Mouse (Mus musculus): ENCODE measurements around the gene Foxp1.

The Foxp1 gene

DNA sequence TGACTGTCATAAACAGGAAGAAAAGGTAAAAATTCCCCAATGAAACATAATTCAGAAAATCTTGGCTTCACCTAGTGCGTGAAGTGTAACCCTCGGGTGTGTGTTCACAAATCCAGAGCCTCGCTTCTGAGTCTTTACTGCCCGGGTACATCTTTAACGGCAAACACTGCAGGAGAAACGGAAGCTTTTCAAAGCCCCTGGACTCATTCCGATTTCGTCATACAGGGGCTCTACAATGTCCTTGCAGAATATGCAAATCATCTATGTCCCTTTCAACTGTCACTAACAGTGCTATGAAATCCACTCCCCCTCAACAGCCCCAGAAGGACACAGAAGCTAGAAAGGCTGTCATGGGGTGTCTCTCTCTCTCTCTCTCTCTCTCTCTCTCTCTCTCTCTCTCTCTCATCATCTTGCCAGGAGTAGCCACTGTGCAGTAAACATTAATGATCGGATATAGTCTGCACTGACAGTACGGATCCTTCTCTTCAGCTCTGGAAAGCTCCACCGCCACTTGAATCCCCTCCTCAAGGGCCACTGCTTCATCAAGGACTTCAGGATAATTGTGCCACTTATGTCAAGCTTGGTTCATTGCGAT lies 331.4 kb downstream of the Foxp1 start:
- DNase-seq (ENCODE audit: extremely low read depth, insufficient read length, low spot score) = no peak

DNA sequence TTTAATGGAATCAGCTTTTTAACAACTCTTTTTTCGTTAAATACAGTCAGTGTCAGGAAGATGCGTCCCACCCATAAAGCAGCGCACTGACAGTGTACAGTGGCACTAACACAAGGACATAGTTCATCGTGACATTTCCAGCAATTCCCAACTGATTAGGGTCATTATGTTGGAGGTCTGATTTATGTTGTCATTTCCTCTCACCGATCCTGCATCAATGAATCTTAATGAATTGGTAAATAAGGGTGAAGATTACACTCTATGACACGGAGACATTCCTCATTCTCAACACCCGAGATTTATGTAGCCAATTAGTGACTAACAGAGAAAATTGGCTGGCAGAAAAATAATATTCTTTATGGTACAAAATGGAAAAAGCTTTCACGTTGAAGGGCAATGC lies 332.6 kb downstream of the Foxp1 start:
- no peak for DNase-seq (ENCODE audit: extremely low read depth, insufficient read length, low spot score)

DNA sequence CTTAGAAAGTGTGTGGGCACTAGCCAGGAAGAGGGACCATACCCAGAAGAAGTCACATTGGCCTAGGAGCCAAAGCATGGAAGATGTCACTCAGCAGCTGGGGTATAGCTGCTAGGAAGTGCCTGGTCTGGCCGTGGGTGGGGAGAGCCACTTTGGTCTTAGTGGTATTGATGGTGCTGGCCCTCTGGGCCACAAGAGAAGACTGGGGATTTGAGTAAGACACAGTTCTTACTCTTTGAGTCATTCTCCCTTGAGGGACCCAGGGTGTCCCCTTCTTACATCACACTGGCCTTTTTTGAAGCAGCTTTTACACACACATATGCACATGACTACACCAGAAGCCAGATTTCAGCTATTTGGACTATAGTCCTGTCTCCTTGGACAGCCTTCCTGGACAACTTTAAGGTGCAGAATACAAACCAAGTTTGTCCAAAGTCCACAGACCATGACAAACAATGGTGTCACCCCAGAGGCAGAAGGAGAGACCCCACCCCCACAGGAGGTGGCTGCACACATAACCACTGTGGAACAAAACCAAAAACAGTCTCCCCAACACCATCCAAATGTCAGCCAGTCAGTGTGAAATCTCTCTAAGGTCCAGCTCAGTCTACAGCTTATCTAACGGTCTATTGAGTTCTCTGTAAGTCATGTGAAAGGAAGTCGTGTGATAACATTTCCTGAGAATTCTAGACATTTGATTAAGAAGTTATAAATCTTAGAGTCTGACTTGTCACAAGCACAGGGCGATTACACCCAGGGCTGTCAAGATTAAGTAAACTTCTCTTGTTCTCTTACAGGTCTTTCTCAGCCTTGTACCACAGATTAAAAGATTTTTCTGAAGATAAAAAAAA lies 333.9 kb downstream of the Foxp1 start:
- DNase-seq (ENCODE audit: extremely low read depth, insufficient read length, low spot score) = no peak

DNA sequence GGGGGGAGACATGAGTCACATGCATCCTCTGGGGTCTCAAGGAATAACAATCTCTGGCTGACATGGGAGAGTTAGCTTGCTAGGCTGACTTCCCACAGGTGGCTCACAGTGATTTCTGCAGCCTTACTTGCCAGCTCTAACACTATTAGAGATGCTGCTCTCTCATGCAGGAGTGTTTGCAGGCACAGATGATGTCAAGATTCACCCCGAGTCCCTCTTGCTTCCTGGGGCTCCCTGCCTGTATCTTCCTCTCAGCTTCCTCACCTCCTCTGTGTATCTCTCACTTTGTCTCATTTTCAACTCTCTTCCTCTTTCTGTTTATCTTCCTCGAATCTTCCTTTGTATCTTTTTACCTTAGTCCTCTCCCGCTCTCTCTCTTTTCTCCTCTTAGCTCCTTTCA lies 334.6 kb downstream of the Foxp1 start:
- no peak for DNase-seq (ENCODE audit: extremely low read depth, insufficient read length, low spot score)

DNA sequence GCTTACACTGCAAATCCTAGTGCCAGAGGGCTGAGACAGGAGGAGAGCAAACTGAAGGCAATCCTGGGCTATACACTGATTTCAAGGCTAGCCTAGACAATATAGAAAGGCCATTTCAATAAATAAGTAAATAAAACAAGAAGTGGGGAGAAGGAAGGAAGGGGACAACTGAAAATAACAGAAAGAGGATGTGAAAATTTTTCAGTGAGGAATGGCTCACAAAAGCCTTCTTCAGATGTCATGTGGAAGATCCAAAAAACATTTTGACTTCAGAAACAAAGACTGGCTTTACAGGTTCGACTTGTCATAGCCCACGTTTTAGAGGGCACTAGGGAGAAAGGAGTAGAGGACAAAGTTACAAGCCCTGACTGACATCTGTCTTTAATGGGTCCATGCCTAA lies 335.1 kb downstream of the Foxp1 start:
- no peak for DNase-seq (ENCODE audit: extremely low read depth, insufficient read length, low spot score)

DNA sequence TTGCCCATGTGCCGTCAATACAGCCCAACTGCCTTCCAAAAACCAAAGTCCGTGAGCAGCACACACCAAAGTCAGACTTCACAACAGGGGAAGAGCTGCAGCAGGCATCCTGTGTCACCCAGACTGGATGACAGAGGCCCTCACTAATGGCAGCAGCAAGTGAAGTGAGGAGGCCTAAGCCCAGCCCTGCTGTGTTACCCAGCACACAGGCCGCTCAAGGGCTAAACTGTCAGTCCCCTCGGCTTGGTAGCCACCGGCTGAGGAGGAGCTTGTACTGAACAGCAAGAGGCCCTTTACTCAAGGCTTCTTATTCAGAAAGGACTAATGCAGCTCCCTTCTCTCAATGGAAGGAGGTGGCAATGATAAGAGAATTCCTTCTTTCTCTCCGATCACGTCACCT lies 336.0 kb downstream of the Foxp1 start:
- DNase-seq (ENCODE audit: extremely low read depth, insufficient read length, low spot score) = no peak

DNA sequence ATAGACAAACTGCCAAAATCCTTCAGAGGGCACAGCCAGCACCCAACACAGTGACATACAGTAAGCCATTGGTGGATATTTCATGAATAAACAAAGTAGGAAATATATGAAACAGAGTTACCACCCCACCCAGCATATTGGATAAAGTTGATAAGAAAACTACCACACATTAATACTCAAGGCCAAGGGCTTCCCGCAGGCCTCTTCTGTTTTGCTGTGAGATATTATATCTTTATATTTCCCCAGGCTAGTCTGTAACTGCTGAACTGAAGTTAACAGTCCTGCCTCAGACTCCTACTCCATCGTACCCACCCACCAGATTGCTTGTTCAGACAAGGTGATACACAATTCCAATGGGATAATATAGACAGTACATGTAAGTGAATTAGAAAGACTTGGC lies 336.7 kb downstream of the Foxp1 start:
- DNase-seq (ENCODE audit: extremely low read depth, insufficient read length, low spot score) = no peak

DNA sequence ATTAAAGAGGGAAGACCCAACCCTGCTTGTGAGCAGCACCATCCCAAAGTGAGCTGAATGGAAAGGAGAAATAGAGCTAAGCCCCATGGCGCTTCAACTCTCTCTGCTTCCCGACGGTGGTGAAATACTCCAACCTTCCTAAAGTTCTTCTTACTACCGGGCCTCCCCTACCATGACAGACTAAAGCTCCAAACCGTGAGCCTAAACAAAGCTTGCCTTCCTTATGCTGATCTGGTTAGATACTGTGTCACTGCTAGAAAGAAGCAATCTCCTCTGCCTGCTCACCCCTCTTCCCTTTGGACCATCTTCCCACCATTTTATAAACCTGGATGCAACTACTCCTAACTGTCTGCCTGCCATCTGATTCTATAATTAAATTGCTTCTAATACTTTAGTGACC lies 338.5 kb downstream of the Foxp1 start:
- DNase-seq (ENCODE audit: extremely low read depth, insufficient read length, low spot score) = no peak

DNA sequence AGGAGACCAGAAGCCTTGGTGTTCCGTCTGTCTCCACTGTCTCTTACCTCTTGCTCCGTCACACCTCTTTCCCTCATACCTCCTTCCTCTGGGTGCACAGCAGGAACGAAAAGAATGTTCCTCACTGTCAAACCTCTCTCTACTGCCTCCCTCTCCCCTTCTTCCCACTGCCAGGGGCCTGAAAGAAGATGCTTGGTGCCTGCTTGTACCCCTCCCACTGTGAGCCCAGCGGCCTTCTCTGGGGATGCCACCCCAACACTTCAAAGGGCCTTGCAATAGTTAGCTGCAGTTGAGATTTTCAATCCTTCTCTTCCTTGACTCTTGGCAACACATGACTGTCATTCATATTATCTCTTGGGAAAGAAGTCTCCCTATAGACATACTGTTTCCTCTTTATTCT lies 339.7 kb downstream of the Foxp1 start:
- no peak for DNase-seq (ENCODE audit: extremely low read depth, insufficient read length, low spot score)

DNA sequence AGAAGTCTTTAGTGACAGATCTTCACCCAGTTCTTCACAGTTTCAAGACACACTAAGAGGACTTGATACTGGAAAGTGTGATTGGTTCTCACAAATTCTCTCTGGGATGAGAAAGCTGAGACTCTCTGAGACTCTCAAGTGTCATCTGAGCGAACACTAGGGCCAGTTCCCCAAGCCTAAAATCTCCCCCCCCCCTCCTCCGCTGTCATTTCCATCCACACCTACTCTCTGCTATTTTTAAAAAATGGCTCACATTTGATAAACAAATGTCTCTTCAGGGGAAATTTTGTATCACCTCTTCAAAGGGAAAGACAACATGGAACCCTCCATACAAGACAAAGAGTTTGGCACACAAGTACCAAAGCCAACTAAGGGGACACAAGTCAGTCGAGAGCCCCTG lies 346.3 kb downstream of the Foxp1 start:
- DNase-seq (ENCODE audit: extremely low read depth, insufficient read length, low spot score) = no peak

DNA sequence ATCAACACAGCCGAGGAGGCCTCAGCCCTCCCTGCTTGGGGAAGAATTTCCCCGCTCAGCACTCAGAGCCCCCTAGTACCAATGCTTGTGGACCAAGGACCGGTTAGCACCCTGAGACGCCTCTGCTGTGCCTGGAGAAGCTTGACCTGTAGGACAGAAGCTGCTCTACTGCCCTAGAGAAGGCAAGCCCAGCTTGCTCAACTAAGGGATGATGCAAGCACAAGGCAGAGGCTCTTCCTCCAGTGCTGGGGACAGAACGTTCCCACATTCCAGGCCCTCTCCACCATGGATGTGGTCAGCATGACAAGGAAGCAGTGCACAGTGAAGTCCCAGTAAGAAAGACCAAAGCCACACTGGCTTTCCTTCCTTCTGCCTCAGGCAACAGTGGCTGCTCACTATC lies 347.1 kb downstream of the Foxp1 start:
- DNase-seq (ENCODE audit: extremely low read depth, insufficient read length, low spot score) = no peak

DNA sequence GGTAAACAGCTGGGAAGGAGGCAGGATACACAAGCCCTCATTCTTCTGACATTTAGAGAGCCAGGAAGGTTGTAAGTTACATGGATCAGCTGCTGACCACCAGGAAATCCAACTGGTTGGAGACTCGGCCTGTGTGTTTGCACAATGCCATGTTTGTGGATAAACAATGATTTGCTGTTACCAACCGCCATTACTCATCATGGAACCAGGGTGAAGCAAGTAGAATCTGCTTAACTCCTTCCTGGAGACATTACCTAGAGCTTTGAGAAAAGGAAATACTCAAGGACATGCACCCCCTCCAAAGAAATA lies 348.7 kb downstream of the Foxp1 start:
- DNase-seq (ENCODE audit: extremely low read depth, insufficient read length, low spot score) = no peak

DNA sequence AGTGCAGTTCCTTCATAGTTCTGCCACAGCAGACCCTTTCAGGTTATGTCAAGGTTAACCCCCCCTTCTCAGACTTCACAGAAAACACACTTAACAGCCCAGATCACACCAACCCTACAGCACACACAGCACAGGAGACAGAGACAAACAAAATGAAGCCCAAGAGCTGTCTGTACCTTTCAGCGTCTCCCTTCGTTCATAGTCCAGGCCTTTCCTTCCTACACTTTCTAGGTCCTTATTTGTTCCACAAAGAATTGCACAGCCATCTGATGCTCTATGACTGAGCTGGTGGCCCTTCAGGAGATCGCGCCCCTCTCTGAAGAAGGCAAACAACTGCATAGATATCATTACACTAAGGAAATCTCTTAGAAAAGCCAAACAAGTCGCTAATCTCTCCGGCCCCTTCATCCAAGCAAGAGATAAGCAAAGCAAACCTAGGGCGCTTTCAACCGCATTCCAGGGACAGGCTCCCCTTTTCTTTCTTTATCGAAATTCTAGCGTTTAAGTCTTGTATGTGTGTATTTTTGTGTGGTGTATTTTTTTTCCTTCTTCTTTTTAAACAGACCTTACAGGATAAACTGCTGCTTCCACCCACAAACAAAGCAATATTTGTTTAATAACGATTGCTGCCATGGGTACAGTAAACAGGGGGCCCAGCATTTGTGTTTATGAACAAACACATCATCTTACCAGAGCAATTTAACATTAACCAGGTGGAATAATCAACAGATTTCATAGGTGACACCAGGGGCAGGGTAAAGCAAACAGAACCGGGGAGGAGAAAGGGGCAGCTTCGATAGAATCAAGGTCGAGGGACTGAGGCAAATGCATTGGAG lies 349.2 kb downstream of the Foxp1 start:
- DNase-seq (ENCODE audit: extremely low read depth, insufficient read length, low spot score) = no peak

DNA sequence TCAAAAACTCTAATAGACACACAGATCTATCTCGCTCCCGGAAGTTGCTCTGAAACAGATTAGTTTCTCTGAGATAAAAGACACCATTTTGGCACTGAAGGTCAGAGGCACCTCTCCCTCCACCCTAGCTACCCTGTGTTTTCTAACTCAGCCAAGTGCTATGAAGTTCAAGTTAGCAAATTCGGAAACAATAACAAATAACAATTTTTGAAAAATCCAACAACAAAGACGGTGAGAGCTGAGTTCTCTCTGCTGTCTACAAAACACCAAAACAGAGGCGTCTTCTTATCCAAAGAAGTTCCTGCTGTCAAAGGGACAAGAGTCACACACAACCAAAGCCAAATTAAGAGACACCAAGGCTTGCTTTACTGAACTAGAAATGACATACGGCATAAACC lies 349.9 kb downstream of the Foxp1 start:
- DNase-seq (ENCODE audit: extremely low read depth, insufficient read length, low spot score) = no peak

DNA sequence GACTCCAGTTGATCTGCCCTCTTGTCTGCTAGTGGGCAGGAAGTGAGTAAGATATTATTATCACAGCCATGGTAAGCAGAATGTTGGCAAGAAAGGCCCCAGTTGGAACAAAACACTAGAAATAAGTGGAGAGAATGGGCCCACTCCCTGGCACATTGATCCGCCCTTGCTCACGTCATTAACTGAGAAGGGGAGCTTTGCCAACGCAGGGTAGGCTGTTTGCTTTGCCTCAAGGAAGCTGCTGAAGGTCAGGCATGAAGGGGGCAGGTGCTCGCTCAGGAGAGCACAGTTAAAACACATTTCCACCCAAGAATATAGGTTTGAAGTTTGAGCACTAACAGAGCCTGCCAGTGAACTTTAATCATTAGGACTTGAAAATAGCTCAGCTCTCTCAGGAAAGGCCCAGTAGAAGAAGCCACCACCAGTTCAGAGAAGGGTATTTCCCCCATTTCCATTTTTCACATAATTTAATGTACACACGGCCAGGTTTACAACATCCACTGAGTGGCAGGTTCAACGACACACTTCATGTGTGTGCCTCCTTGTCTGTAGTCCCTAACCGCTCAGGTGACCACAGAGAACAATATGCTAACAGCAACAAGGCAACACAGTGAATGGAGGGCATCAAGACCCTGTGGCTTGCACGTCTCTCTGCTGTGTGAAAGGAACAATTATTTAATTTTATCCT lies 350.5 kb downstream of the Foxp1 start:
- DNase-seq (ENCODE audit: extremely low read depth, insufficient read length, low spot score) = no peak

DNA sequence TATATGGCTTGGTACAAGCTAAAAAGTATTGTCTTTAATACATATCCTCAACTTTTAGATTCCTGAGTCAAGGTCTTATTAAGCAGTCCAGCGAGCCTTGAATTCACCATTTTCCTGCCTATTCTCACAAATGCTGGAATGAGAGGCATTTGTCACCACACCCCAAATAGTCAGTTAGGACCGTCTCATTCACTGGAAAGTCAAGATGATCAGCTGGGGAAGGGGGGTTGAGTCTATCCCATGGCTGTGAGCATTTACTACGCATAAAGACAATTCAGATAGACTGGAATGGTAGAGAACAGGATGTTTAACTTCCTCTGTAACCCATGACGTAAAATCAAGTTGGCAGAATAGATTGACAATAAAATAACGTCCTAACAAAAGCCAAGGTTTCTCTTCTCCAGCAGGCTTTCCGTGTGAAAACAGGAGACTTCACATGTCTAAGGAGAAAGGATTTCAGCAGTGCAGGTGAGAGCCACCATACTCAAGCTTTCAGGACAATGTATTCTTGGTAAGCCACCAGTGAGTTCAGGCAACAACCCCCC lies 351.2 kb downstream of the Foxp1 start:
- no peak for DNase-seq (ENCODE audit: extremely low read depth, insufficient read length, low spot score)

DNA sequence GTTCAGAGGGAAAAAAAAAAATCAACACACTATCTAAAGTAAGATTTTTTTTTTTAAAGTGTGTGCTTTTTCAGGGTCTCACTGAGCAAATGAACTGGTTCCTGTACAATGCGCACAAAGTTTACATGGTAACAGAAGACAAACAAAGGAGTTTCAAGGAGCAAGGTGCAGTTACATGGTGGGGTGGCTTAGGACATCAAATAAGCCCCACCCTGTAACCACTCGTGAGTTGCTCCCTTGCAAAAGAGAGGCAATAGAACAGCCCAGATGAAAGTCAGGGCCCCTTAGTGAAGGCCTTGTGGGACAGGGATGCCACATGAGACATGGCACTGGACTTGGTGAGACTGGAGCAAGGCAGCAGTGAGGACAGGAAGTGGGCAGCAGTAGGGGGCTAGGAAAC lies 353.8 kb downstream of the Foxp1 start:
- DNase-seq (ENCODE audit: extremely low read depth, insufficient read length, low spot score) = no peak

DNA sequence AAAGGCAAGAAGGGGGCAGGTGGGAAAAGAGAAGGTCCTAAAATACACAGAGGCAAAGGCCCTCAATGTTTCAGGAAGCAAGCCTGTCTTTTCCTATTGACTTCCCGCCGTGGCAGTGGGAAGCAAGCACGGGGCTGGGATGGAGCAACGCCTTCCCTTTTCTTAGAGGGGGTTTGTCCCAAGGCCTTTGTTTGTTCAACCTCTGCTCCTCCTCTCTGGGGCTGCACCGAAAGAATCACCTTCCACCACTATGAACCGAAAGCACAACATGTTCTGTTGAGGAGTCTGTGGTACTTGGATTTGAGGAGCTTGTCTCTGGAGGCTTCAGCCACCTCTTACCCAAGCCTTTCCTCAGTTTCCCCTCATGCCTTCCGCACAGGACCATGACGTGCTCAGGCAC lies 355.5 kb downstream of the Foxp1 start:
- DNase-seq (ENCODE audit: extremely low read depth, insufficient read length, low spot score) = no peak

DNA sequence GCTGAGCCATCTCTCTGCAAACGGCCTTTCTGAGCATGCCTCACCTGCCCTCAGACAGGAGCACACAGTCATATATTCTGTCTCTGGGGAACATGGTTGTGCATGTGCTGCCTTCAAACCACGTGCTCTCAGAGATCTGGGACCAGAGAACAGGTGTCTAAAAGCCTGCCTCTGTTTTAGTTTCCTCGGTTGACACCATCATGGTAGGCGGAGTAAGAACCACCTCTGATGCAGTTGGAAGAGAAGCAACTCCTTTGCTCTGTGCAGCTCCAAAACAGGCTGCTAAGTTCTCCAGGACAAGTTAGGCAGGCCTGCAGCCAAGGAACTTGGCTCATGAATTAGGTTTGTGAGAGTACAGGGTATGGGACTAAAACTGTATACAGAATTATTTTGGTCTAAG lies 356.4 kb downstream of the Foxp1 start:
- no peak for DNase-seq (ENCODE audit: extremely low read depth, insufficient read length, low spot score)

DNA sequence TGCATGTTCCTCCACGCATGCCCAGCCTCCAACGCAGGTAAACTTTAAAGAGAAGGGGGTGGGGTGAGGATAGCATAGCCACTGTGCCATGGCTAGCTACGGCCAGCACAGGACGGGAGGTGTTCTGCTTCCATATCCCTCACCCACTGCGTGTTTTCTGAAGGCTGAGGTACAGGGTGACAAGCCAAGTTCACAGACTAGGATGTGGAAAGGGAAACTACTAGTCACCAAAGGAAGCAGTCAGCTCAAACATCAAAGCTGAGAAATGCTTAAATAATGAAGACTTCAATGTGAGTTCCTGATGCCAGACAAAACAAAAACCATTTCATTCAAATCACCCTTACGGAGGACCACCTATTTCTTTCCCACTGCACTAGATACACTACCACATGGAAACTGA lies 357.8 kb downstream of the Foxp1 start:
- no peak for DNase-seq (ENCODE audit: extremely low read depth, insufficient read length, low spot score)

DNA sequence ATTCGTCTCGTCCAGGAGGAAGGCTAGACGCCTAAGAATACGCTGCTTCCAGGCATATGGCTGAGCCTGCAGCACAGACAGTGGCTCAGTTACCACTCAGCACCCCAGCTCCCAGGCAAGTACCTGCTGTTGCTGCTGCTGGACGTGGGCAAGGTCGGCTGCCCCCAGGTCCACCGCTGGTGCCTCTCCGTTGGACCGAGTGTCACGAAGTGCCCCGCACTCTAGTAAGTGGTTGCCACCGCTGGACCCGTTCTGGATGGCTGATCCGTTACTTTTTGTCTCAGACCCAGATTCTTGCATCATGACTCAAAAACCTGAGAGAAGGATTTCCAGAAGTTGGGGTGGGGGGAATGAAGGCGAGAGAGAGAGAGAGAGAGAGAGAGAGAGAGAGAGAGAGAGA lies 359.8 kb downstream of the Foxp1 start:
- no peak for DNase-seq (ENCODE audit: extremely low read depth, insufficient read length, low spot score)
